Mouse (Mus musculus): Measurements from ENCODE around the gene Ost4.

DNA sequence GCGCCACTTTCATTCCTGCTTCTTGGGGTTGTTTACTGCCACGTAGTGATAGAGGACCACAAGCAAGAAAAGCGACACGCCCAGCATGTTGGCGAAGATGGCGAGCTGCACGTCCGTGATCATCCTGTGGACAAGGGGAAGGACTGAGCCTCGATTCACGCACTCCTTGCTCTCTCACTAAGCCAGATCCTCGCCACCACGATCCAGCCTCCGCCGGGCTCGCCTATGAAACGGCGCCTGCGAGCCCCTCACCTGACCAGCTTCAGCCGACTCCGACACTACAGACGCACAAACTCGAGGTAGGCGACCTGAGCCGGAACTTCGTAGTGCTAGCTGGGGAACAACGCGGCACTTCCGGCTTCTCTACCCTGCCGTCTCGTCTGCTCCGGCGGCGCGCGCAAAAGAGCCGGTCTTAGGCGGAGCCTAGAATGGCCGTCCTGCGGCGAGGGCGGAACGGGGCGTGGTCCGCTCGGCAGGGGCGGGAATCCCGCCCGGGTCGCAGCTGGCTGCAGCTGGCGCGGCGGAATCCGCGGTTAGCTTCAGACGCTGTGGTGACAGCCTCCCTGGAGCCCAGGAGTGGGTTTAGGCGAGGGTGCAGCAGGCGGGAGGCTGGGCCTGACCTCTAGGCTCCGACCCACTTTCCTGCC lies at the start of gene Ost4:
- TF ChIP-seq CTCF (IDR thresholded peaks at IDR 0.05; ENCODE audit: low read depth) (0 out of 2 replicates have a peak, but pooled peaks have one; percentile 8), EP300 (IDR thresholded peaks at IDR 0.05; ENCODE audit: low read depth) (peak; percentile 21; the same call in 1 of the 2 replicates)
